Mouse (Mus musculus) cerebellum, adult 2 months (tissue): ENCODE data around the gene Lyzl6. TPM values are rescaled to one million over a fixed set of nuclear protein-coding genes. Genes with fewer than 3 reads are reported as not detected.
A peak's percentile ranks its signal among the peaks of the same experiment; 100 is the strongest.

Source experiments
- DNase-seq, 2 experiments: peaks; one replicate each; pipeline ENCODE4 v3.0.0; 2021
- H3K27ac ChIP-seq: fragments of 200-500 bp; 2 replicates; pipeline ENCODE4 v1.5.1; 2012; ENCODE audit warnings: low read length, control low read depth, inconsistent platforms; ENCODE audit not compliant: insufficient read depth
- H3K27me3 ChIP-seq: fragments of 200-500 bp; 2 replicates; pipeline ENCODE4 v1.6.1; 2012; ENCODE audit warnings: inconsistent platforms, mild to moderate bottlenecking, low read length, moderate library complexity; ENCODE audit not compliant: control insufficient read depth, insufficient read depth
- H3K4me1 ChIP-seq: fragments of 200-500 bp; 2 replicates; pipeline ENCODE4 v1.6.1; 2011; ENCODE audit warnings: low read length; ENCODE audit not compliant: control insufficient read depth, insufficient read depth
- H3K4me3 ChIP-seq: fragments of 200-500 bp; replicated peaks from 2 replicates; pipeline ENCODE3; 2011; ENCODE audit warnings: mild to moderate bottlenecking, low read depth, low read length, control low read depth; ENCODE audit not compliant: insufficient read depth
- CTCF ChIP-seq: fragments of 200-500 bp; IDR thresholded peaks from 2 replicates; pipeline ENCODE4 v1.5.1; 2011; ENCODE audit warnings: low read depth, mild to moderate bottlenecking, control low read depth, low read length, moderate library complexity, borderline replicate concordance; ENCODE audit not compliant: insufficient read depth
- POLR2A ChIP-seq: fragments of 200-500 bp; IDR thresholded peaks from 2 replicates; pipeline ENCODE4 v1.6.1; 2011; ENCODE audit warnings: low read length, control low read depth, borderline replicate concordance; ENCODE audit not compliant: insufficient read depth
- WGBS: fragments of 180-500 bp; shearing (Covaris S2); methylation state at CpG from one replicate; pipeline ENCODE4 v1.1.7; 2018; 5-methylcytosine and 5-hydroxymethylcytosine counted together
- polyA plus RNA-seq: library from polyadenylated mRNA; depleted of rRNA; stranded (reverse); fragments of >200 nt; gene quantifications from 2 replicates; pipeline ENCODE4 v1.2.3, GENCODE M21; 2012

Lyzl6 gene
- polyA plus RNA-seq, 1 experiment, result not detected

DNA sequence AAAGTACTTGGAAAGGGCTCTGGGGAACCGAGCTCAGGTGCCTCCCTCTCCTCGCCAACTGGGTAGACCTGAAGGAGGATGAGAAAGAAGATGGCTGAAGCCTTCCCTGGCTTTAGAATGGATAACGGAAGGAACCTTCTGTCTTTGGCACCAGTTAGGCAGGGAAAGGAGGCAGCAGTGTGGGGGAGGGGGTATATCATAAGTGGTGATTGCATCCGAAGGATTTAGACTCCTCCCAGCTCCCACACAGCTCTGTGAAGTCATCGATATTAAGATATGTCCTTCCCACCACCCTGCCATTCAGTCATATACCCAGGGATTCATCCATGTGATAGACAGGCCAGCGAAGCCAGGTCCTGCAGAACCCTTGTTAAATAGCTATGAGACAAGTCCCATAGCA, 12.7 kb upstream of the Lyzl6 start:
- H3K4me3 ChIP-seq, result no peak overlapping the region
- H3K4me1 ChIP-seq, result peaks cover 7% of the 10 kb centered on the region
- H3K27me3 ChIP-seq, result peaks cover 9% of the 10 kb centered on the region; the same call in 1 of the 2 replicates
- DNase-seq, result no peak
- H3K27ac ChIP-seq, result no peak overlapping the region
- WGBS, result 77% methylated on average over 6 of the region's 6 CpGs
- no peak for TF ChIP-seq POLR2A
- no peak for TF ChIP-seq CTCF

DNA sequence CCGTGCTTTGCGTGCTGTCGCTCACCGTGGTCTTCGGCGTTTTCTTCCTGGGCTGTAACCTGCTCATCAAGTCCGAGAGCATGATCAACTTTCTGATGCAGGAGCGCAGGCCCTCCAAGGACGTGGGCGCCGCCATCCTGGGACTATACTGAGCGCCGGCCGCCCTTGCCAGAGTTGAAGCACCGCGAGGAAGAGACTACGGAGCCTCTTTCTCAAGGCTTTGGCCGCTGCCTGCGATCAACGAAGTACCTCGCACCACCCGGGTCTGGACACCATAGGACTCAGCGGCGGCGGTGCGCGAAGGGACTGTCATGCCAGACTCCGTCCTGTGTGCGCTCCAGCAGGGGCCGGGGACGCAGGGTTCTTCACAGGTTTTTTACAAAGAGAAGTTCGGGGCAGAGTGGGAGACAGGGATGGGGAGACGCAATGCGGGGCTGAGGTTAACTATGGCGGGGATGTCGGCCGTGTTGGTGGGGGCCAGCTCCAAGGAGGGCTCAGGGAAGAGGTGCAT, 11.3 kb upstream of the Lyzl6 start:
- Histone ChIP-seq H3K27ac (no peak overlapping the region), H3K4me1 (peaks cover 18% of the 10 kb centered on the region), H3K27me3 (peaks cover 9% of the 10 kb centered on the region; the same call in 1 of the 2 replicates), H3K4me3 (peak overlapping the region; percentile 44)
- 2% methylated on average over 37 of the region's 37 CpGs for WGBS
- TF ChIP-seq POLR2A, result no peak
- no peak for TF ChIP-seq CTCF
- DNase-seq, result no peak

DNA sequence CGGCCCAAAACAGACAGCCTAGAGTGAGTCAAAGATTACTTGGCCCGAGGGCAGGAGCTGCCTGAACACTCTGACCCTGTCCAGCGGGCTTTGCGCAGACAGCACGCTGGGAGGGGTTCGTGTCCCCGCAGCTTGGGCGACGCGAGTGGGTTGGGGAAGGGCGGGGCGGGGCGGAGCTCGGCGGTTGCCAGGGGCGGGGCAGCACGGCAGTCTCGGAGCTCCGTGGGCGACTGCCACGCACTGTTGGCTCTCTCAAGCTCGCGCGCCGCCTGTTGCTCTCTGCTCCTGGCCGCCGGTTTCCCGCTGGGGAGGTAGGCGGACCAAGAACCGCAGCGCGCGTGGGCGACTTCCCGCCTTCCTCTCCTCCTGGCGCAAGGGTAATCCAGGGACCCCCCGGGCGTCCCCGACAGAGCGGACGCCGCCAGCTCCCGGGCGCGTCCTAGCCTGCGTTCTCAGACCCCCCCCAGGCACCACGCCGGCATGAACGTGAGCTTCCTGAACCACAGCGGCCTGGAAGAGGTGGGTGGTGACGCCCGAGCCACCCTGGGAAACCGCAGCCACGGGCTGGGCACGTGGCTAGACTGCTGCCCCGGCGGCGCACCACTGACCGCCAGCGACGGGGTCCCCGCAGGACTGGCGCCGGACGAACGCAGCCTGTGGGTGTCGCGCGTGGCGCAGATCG, 10.8 kb upstream of the Lyzl6 start, which contains the start of gene Rprml:
Gene Rprml (plus strand): TSS at position 270 of the 682 bp plus-strand sequence.
- peak within 1 kb of the TSS; percentile 44 for H3K4me3 ChIP-seq
- peak; percentile 45 to 46 for DNase-seq
- peaks cover 18% of the 10 kb centered on the region for H3K4me1 ChIP-seq
- WGBS, result 1% methylated on average over 71 of the region's 71 CpGs
- TF ChIP-seq CTCF (no peak), POLR2A (no peak)
- H3K27me3 ChIP-seq, result peaks cover 9% of the 10 kb centered on the region; the same call in 1 of the 2 replicates
- H3K27ac ChIP-seq, result no peak within 1 kb of the TSS

DNA sequence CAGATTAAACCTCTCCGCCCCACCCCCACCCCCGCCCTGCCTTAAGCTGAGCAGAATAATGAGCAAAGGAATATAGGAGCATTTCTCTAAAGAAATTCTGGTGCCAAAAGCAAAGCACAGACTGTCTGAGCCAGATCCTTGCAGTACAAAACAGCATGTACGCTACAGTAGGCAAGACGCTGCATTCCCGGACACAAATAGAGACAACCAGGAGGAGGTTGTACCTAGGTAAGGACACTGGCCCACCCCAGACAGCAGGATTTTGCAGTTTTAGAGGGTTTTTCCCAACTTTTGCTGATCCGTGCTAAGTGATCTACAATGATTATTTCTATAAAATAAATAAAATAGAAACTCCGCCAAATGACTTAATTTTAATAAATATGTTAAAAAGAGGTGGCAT, 10.0 kb upstream of the Lyzl6 start:
- TF ChIP-seq POLR2A (no peak), CTCF (no peak)
- H3K27me3 ChIP-seq, result peaks cover 9% of the 10 kb centered on the region; the same call in 1 of the 2 replicates
- no peak overlapping the region for H3K27ac ChIP-seq
- WGBS, result 33% methylated on average over 7 of the region's 7 CpGs
- H3K4me3 ChIP-seq, result no peak overlapping the region
- DNase-seq, result no peak
- H3K4me1 ChIP-seq, result peaks cover 18% of the 10 kb centered on the region

DNA sequence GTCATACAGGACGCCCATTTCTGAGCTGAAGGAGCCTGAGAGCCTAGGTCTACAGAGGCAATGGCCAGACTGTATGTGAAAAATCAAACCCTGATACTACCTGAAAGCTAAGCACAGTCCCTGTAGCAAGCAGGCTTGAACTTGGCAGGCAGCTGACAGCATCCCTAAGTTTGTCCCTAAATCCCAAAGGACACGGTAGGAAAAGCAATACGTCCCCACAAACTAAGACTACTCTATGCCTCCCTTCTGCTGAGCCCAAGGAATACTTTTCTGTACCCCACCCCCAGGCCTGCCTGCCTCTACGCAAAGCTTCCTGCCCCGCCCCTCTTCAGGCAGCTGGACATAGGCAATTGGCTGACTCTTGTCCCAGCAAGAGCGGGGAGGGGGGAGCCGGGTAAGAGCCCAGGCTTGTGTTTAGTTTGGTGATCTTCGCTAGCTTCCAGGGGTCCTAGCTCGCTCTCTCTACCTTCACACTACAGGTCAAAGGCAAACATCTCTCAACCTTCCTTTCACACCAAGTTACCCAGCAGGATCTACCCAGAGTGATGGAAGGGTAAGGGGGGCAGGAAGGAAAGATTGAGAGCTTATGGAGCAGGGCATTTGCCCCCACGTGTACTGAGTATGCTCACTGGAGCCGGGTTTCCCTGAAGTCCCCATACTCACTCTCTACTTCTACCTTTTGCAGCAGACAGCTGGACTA, 9.4 kb upstream of the Lyzl6 start:
- TF ChIP-seq CTCF, result no peak
- no peak for TF ChIP-seq POLR2A
- 56% methylated on average over 11 of the region's 11 CpGs for WGBS
- DNase-seq, result no peak
- Histone ChIP-seq H3K27me3 (peaks cover 9% of the 10 kb centered on the region; the same call in 1 of the 2 replicates), H3K27ac (no peak overlapping the region), H3K4me1 (peaks cover 18% of the 10 kb centered on the region), H3K4me3 (no peak overlapping the region)

DNA sequence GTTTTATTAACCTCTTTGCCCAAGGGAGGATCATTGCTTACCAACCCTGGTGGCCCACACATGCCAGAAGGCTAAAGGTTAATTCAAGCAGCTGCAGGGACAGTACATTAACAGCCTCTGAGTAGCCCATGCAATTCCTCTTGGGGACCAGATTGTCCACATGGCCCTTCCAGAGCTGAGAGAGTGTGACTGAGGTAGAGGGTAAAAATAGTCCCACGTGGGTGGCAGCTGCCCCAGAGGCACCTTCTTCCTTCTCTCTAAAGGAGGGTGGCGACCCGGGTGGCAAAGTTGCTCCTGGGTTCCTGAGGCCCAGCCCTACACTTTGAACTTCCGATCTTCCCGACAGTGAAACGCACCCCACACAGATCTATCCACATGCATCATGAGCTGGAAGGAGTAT, 7.6 kb upstream of the Lyzl6 start:
- no peak overlapping the region for H3K27ac ChIP-seq
- WGBS, result 83% methylated on average over 6 of the region's 6 CpGs
- H3K27me3 ChIP-seq, result peaks cover 8% of the 10 kb centered on the region; the same call in 1 of the 2 replicates
- H3K4me3 ChIP-seq, result no peak overlapping the region
- no peak for DNase-seq
- TF ChIP-seq CTCF (no peak), POLR2A (no peak)
- H3K4me1 ChIP-seq, result peaks cover 18% of the 10 kb centered on the region

DNA sequence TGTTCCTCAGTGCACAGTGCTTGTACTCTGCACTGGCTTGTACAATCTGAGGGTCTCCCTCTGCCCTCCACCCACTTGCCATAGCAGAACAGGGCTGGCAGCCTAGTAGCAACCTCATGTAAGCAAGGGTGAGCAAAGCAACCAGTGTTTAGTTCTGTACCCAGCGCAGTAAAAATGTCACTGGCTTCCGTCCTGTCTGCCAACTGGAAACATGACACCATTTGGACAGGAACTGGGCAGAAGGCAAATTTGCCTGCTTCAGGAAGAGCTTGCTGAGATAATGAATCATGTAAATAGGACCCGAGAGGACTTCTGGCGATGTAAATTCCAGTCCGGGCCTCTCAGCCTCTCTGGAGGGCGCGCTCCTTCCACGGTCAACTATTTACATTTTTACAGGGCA, 7.0 kb upstream of the Lyzl6 start:
- DNase-seq, result peak; percentile 40 to 74
- Histone ChIP-seq H3K4me1 (peaks cover 18% of the 10 kb centered on the region), H3K4me3 (no peak overlapping the region), H3K27me3 (peaks cover 7% of the 10 kb centered on the region; the same call in 1 of the 2 replicates), H3K27ac (no peak overlapping the region)
- 17% methylated on average over 8 of the region's 8 CpGs for WGBS
- TF ChIP-seq CTCF (no peak), POLR2A (no peak)

DNA sequence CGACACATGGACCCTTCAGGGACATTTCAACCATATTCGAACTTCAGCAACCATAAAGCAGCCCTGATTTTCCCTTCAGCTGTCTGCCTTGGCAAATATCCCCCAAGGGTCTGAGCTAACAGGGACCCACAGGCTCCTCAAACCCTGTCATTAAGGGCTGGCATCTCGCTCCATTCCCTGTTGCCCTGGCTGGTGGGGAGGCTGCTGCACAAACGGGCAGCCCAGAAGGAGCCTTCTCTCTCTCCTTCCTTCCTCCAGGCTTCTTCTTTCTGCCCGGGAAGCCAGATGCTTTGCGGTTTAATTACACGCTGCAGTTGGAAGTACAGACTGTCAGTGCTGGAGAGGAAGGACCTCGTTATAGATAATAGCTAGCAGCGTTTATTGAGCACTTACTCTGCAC, 4.5 kb upstream of the Lyzl6 start:
- TF ChIP-seq POLR2A (no peak), CTCF (no peak)
- Histone ChIP-seq H3K4me3 (no peak overlapping the region), H3K4me1 (peaks cover 14% of the 10 kb centered on the region), H3K27me3 (no peaks in the 10 kb centered on the region; the same call in 1 of the 2 replicates), H3K27ac (no peak overlapping the region)
- no peak for DNase-seq
- 79% methylated on average over 9 of the region's 9 CpGs for WGBS
